In the genomic region with DNA sequence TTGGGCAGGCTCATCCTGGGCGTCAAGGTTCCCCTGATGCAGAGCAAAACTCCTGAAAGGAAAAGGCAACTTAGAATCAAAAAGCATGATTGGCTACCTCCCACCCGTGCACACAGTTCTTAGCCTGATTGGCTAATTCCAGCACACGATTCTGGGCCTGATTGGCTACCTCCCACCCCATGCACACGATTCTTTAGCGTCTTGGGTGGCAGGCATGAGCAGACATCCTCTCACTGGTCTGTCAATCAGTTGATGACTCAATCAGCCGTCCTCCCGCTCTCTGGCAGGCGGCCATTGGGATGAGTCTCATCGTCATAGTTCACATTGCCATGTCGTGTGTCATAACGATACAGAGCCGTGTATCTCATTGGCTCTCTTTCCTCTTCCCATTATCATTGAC, we compare ENCODE assay signal across 10 mouse cellular contexts. TPM values are rescaled to one million over a fixed set of nuclear protein-coding genes. Genes with fewer than 3 reads are reported as not detected.
DNase-seq lines count a peak whose midpoint lies in the region; ATAC-seq and TF ChIP-seq lines count a peak whose summit lies in the region.
"Had no signal": no experiment of that assay in that cellular context is flagged by ENCODE, and none has a peak within 500 bp of the region (broad histone marks: within the 10 kb centered on the region; RNA-seq: fewer than 3 reads in every experiment).

No protein-coding gene starts in this region.

- POLR2A ChIA-PET in Patski (lab: Charles Lee): no interaction called here

- H3K27me3 ChIP-seq in Patski: no peaks in the 10 kb centered on the region

- DNase-seq in layer of hippocampus, adult 18-20 months (ENCODE audit: low spot score in 2 of 2): peak; percentile 25 to 57
- no peak for DNase-seq in layer of hippocampus, postnatal 10 days (ENCODE audit: low spot score in 2 of 2)
- DNase-seq in Patski (ENCODE audit: low read depth, low spot score): peak; percentile 70
- peak; percentile 49 to 57 for DNase-seq in cerebellum, adult 18-20 months
- DNase-seq in lung, postnatal 25 days (ENCODE audit: low spot score): peak; percentile 12
- no peak for DNase-seq in thymus, postnatal 0 days (ENCODE audit: low spot score)
- no peak for DNase-seq in spleen, adult 12 weeks (ENCODE audit: low spot score)
- DNase-seq in ovary, postnatal 10 days (ENCODE audit: low spot score): no peak

- CTCF ChIA-PET in Patski (lab: Charles Lee): no interaction called here

- ATAC-seq in Patski: peak; percentile 39

- in situ Hi-C loops in Patski (cut with MboI; ENCODE audit: low pct_unique_long_range_greater_than_20kb): loop anchor here (5.0 to 25.0 kb wide), 3 partner anchors 33 to 1213 kb away; no protein-coding TSS in a partner anchor

- no peak for TF ChIP-seq CTCF in Patski (IDR thresholded peaks at IDR 0.05)

RNA-seq across cellular contexts. Expression of gene Kcne1, which starts 10.3 kb away (rescaled TPM):
- total RNA-seq in layer of hippocampus, adult 18-20 months (2021): not detected
- total RNA-seq in layer of hippocampus, postnatal 10 days (2021): not detected
- polyA plus RNA-seq in Patski (2021): not detected
- polyA plus RNA-seq in thymus, postnatal 0 days (2015; fragmentation: Nextera tagmentation; extraction: Ambion mirVana): 0.08 TPM in 2 replicates
- polyA plus RNA-seq: intestine, embryonic 14.5 days; liver, embryonic 16.5 days had no signal

RNA-seq across cellular contexts. Expression of gene Fam243, which starts 27.7 kb away (rescaled TPM):
- total RNA-seq in layer of hippocampus, adult 18-20 months (2021): not detected
- not detected for total RNA-seq in layer of hippocampus, postnatal 10 days (2021)
- polyA plus RNA-seq in Patski (2021): 0.28 TPM
- 0.05 TPM in 1 of 2 replicates, not detected in the other for polyA plus RNA-seq in thymus, postnatal 0 days (2015; fragmentation: Nextera tagmentation; extraction: Ambion mirVana)
- polyA plus RNA-seq: intestine, embryonic 14.5 days; liver, embryonic 16.5 days had no signal

RNA-seq across cellular contexts. Expression of gene Smim11, which starts 47.9 kb away (rescaled TPM):
- 10 to 100 TPM; 17.1 to 23.6 TPM for total RNA-seq in layer of hippocampus, adult 18-20 months (2021)
- 10 to 100 TPM; 20.4 to 22.9 TPM for total RNA-seq in layer of hippocampus, postnatal 10 days (2021)
- 77.4 TPM for polyA plus RNA-seq in Patski (2021)
- 157 and 168 TPM in 2 replicates for polyA plus RNA-seq in thymus, postnatal 0 days (2015; fragmentation: Nextera tagmentation; extraction: Ambion mirVana)

RNA-seq across cellular contexts. Expression of gene Kcne2, which starts 56.8 kb away (rescaled TPM):
- 1 to 10 TPM in 1 of 2 experiments, not detected in 1; 1.3 TPM for total RNA-seq in layer of hippocampus, adult 18-20 months (2021)
- 1 to 10 TPM in 1 of 2 experiments, not detected in 1; 2.7 TPM for total RNA-seq in layer of hippocampus, postnatal 10 days (2021)
- not detected for polyA plus RNA-seq in Patski (2021)
- 0.13 TPM in 1 of 2 replicates, not detected in the other for polyA plus RNA-seq in thymus, postnatal 0 days (2015; fragmentation: Nextera tagmentation; extraction: Ambion mirVana)
- polyA plus RNA-seq: liver, embryonic 16.5 days had no signal

Comparison
In these comparisons a context has a peak if more than half of its experiments do, and no peak if none do; other contexts are left out.
1. DNase-seq: peak in layer of hippocampus, adult 18-20 months (2 of 2), Patski (single experiment), cerebellum, adult 18-20 months (2 of 2) and lung, postnatal 25 days (single experiment); none in layer of hippocampus, postnatal 10 days (0 of 2), thymus, postnatal 0 days (single experiment), spleen, adult 12 weeks (single experiment) and ovary, postnatal 10 days (single experiment).